In the genomic region with DNA sequence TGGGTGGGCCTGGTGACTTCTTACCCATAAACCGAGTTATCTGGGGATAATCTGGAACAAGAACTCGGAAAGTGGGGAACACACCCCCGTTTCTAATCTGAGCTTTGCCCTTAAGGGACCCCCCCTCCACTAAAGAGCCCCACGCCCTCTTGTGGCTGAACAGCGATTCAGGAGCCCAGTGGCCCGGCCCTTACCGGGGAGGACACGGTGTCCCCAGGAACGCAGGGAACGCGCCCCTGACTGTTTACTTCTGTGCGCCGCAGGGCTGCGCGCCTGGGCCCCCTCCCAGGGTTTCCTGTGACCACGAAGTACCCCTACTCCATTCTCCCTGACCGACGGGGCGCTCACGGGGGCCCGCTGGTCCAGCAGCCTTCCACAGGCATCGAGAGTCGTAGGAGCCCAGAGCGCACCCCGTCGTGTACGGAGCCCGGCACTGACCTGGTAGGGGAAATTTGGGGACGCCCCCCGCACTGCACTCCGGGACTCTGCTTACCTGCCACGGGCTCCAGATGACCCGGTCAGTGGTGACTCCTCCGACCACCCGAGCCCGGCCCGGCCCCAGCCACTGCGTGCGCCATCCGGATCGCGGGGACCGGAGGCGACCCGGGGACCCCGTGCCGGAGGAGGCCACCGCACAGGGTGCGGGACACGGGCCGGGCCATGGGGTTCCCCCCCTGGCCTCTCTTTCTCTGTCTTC, we compare ENCODE assay signal across 8 mouse cellular contexts. TPM values are rescaled to one million over a fixed set of nuclear protein-coding genes. Genes with fewer than 3 reads are reported as not detected.
A peak's percentile ranks its signal among the peaks of the same experiment; 100 is the strongest.
DNase-seq lines count a peak whose midpoint lies in the region; ATAC-seq and TF ChIP-seq lines count a peak whose summit lies in the region.

No protein-coding gene starts in this region.

- H3K27ac ChIP-seq in MEL (ENCODE audit: control insufficient read depth, low read depth, low read length): no peak overlapping the region
- no peak overlapping the region for H3K27ac ChIP-seq in heart, embryonic 13.5 days (replicated peaks)
- H3K27ac ChIP-seq in midbrain, embryonic 11.5 days (ENCODE audit: low read depth, low read length): no peak overlapping the region

- peaks cover 0 to 3% of the 10 kb centered on the region in 2 experiments; a peak in 1 of 4 replicates for H3K36me3 ChIP-seq in MEL (ENCODE audit: control insufficient read depth in 1 of 2, insufficient read depth in 2 of 2, low read length in 2 of 2)
- H3K36me3 ChIP-seq in heart, embryonic 13.5 days: no peaks in the 10 kb centered on the region
- no peaks in the 10 kb centered on the region for H3K36me3 ChIP-seq in midbrain, embryonic 11.5 days (ENCODE audit: control insufficient read depth, insufficient read depth, low read length)

- H3K9me3 ChIP-seq in MEL (replicated peaks; ENCODE audit: insufficient read depth, low read length): no peaks in the 10 kb centered on the region
- peaks cover 8% of the 10 kb centered on the region; the same call in 1 of the 2 replicates for H3K9me3 ChIP-seq in heart, embryonic 13.5 days
- no peaks in the 10 kb centered on the region for H3K9me3 ChIP-seq in midbrain, embryonic 11.5 days (ENCODE audit: control insufficient read depth, low read length)

- H3K9ac ChIP-seq in MEL (ENCODE audit: control insufficient read depth, low read depth, low read length, poor library complexity, severe bottlenecking): peak overlapping the region; percentile 67
- H3K9ac ChIP-seq in heart, embryonic 13.5 days: peak overlapping the region; percentile 85
- peak overlapping the region; percentile 60 for H3K9ac ChIP-seq in midbrain, embryonic 11.5 days (ENCODE audit: low read length)

- no peak for TF ChIP-seq EP300 in MEL (IDR thresholded peaks at IDR 0.05; ENCODE audit: low read depth in 1 of 2, low read length in 2 of 2)

- TF ChIP-seq POLR2A in MEL (IDR thresholded peaks at IDR 0.05; ENCODE audit: control insufficient read depth in 1 of 2, insufficient read depth in 1 of 2, low read depth in 1 of 2, low read length in 2 of 2, poor library complexity in 1 of 2): no peak

- TF ChIP-seq RAD21 in MEL (IDR thresholded peaks at IDR 0.05; ENCODE audit: low read depth, low read length): peak; percentile 28

- DNase-seq in CD4-positive, CD25-positive, alpha-beta regulatory T cell, adult 2 months (ENCODE audit: low read depth, low spot score): peak; percentile 43
- peak; percentile 45 for DNase-seq in MEL (ENCODE audit: low read depth, low spot score)
- DNase-seq in kidney, postnatal 14 days: peak; percentile 52
- DNase-seq in midbrain, embryonic 11.5 days (ENCODE audit: low spot score, missing footprints): peak; percentile 89
- DNase-seq in cerebellum, postnatal 36 days: no peak
- DNase-seq in right cerebral cortex, postnatal 14 days: no peak

- H3K27me3 ChIP-seq in MEL (ENCODE audit: control insufficient read depth in 1 of 2, insufficient read depth in 2 of 2, low read length in 2 of 2): no peaks in the 10 kb centered on the region
- peaks cover 84% of the 10 kb centered on the region for H3K27me3 ChIP-seq in heart, embryonic 13.5 days (replicated peaks)
- H3K27me3 ChIP-seq in midbrain, embryonic 11.5 days (ENCODE audit: control insufficient read depth, insufficient read depth, low read length): peaks cover 60% of the 10 kb centered on the region

- H3K4me2 ChIP-seq in heart, embryonic 13.5 days: peak overlapping the region; percentile 97
- H3K4me2 ChIP-seq in midbrain, embryonic 11.5 days: peak overlapping the region; percentile 74

- H3K4me3 ChIP-seq in MEL (ENCODE audit: control insufficient read depth in 1 of 2, insufficient read depth in 1 of 2, low read depth in 2 of 2, low read length in 2 of 2): peak overlapping the region; percentile 47 to 71
- peak overlapping the region; percentile 62 for H3K4me3 ChIP-seq in heart, embryonic 13.5 days
- H3K4me3 ChIP-seq in midbrain, embryonic 11.5 days (ENCODE audit: low read depth, low read length): peak overlapping the region; percentile 38

- TF ChIP-seq CTCF in MEL (IDR thresholded peaks at IDR 0.05 in 2 of 3, conservative IDR thresholded peaks at IDR 0.05 in 1 of 3; ENCODE audit: control insufficient read depth in 1 of 3, insufficient read depth in 1 of 3, low read depth in 2 of 3, low read length in 3 of 3, poor library complexity in 1 of 3, severe bottlenecking in 1 of 3): peak; percentile 32 to 67 (median 55); a peak in 5 of 6 replicates

- no peaks in the 10 kb centered on the region; the same call in 1 of the 2 replicates for H3K79me2 ChIP-seq in MEL (ENCODE audit: control insufficient read depth, insufficient read depth, low read length, poor library complexity)

- ATAC-seq in CD4-positive, CD25-positive, alpha-beta regulatory T cell, adult 4 months: no peak
- no peak; the same call in 1 of the 2 replicates for ATAC-seq in heart, embryonic 13.5 days (ENCODE audit: extremely low read depth, insufficient number of reproducible peaks, low FRiP score, low TSS enrichment)
- peak; percentile 6; the same call in 1 of the 2 replicates for ATAC-seq in midbrain, embryonic 11.5 days (ENCODE audit: low FRiP score)

- H3K4me1 ChIP-seq in MEL (ENCODE audit: control insufficient read depth in 1 of 2, insufficient read depth in 2 of 2, low read length in 2 of 2): peaks cover 0 to 14% of the 10 kb centered on the region in 2 experiments; a peak in 3 of 4 replicates
- peaks cover 29% of the 10 kb centered on the region for H3K4me1 ChIP-seq in heart, embryonic 13.5 days
- H3K4me1 ChIP-seq in midbrain, embryonic 11.5 days (ENCODE audit: control insufficient read depth, insufficient read depth, low read length): peaks cover 17% of the 10 kb centered on the region

- WGBS in heart, embryonic 13.5 days: 2% methylated on average over 50 of the region's 51 CpGs
- 1% methylated on average over 51 of the region's 51 CpGs for WGBS in midbrain, embryonic 11.5 days

TF ChIP-seq in MEL, 35 proteins besides CTCF, POLR2A, EP300 and RAD21:
- TF ChIP-seq SMC3 (IDR thresholded peaks at IDR 0.05; ENCODE audit: low read depth, low read length) (peak; percentile 45), MAZ (IDR thresholded peaks at IDR 0.05; ENCODE audit: low read depth, low read length) (peak; percentile 85), MAX (IDR thresholded peaks at IDR 0.05; ENCODE audit: low read length) (no peak), SIN3A (IDR thresholded peaks at IDR 0.05; ENCODE audit: low read length) (no peak)

RNA-seq across cellular contexts. Expression of a gene that starts 0.5 kb away (rescaled TPM):
- polyA plus RNA-seq in CD4-positive, CD25-positive, alpha-beta regulatory T cell, adult 4 months (2017; shearing (Covaris generic)): not detected
- total RNA-seq in MEL (2012; rRNA removed): 5.6 and 10.9 TPM in 2 replicates
- 10 to 100 TPM in 1 of 2 experiments, not detected in 1; 11.8 TPM for polyA plus RNA-seq in MEL (2012; ENCODE audit: insufficient read depth in 1 of 2, insufficient read length in 2 of 2, low read depth in 1 of 2, low replicate concordance in 2 of 2, missing spikeins in 1 of 2)
- 7.9 and 8.6 TPM in 2 replicates for polyA plus RNA-seq in heart, embryonic 13.5 days (2015; fragmentation: Nextera tagmentation; extraction: Ambion mirVana)
- polyA plus RNA-seq in midbrain, embryonic 11.5 days (2014; fragmentation: Nextera tagmentation; extraction: Ambion mirVana): 7.4 and 9.1 TPM in 2 replicates

RNA-seq across cellular contexts. Expression of a gene that starts 7.7 kb away (rescaled TPM):
- 10 to 100 TPM; 30.3 to 41.2 TPM for polyA plus RNA-seq in CD4-positive, CD25-positive, alpha-beta regulatory T cell, adult 4 months (2017; shearing (Covaris generic))
- 34.1 and 38.9 TPM in 2 replicates for total RNA-seq in MEL (2012; rRNA removed)
- polyA plus RNA-seq in MEL (2012; ENCODE audit: insufficient read depth in 1 of 2, insufficient read length in 2 of 2, low read depth in 1 of 2, low replicate concordance in 2 of 2, missing spikeins in 1 of 2): 10 to 100 TPM in 1 of 2 experiments, not detected in 1; 70.5 TPM
- 31.9 and 33.2 TPM in 2 replicates for polyA plus RNA-seq in heart, embryonic 13.5 days (2015; fragmentation: Nextera tagmentation; extraction: Ambion mirVana)
- polyA plus RNA-seq in midbrain, embryonic 11.5 days (2014; fragmentation: Nextera tagmentation; extraction: Ambion mirVana): 31.5 and 34.6 TPM in 2 replicates

RNA-seq across cellular contexts. Expression of a gene that starts 13.2 kb away (rescaled TPM):
- 1 to 10 TPM in 1 of 2 experiments, under 1 TPM in 1; 0.24 to 1.1 TPM for polyA plus RNA-seq in CD4-positive, CD25-positive, alpha-beta regulatory T cell, adult 4 months (2017; shearing (Covaris generic))
- 1.0 and 1.3 TPM in 2 replicates for total RNA-seq in MEL (2012; rRNA removed)
- polyA plus RNA-seq in MEL (2012; ENCODE audit: insufficient read depth in 1 of 2, insufficient read length in 2 of 2, low read depth in 1 of 2, low replicate concordance in 2 of 2, missing spikeins in 1 of 2): 1 to 10 TPM in 1 of 2 experiments, not detected in 1; 5.5 TPM
- 0.78 and 1.0 TPM in 2 replicates for polyA plus RNA-seq in heart, embryonic 13.5 days (2015; fragmentation: Nextera tagmentation; extraction: Ambion mirVana)
- 0.54 and 1.0 TPM in 2 replicates for polyA plus RNA-seq in midbrain, embryonic 11.5 days (2014; fragmentation: Nextera tagmentation; extraction: Ambion mirVana)

RNA-seq across cellular contexts. Expression of a gene that starts 39.0 kb away (rescaled TPM):
- polyA plus RNA-seq in CD4-positive, CD25-positive, alpha-beta regulatory T cell, adult 4 months (2017; shearing (Covaris generic)): 1 to 10 TPM; 5.8 to 8.2 TPM
- 1.7 and 2.6 TPM in 2 replicates for total RNA-seq in MEL (2012; rRNA removed)
- 1 to 10 TPM in 1 of 2 experiments, not detected in 1; 8.0 TPM for polyA plus RNA-seq in MEL (2012; ENCODE audit: insufficient read depth in 1 of 2, insufficient read length in 2 of 2, low read depth in 1 of 2, low replicate concordance in 2 of 2, missing spikeins in 1 of 2)
- 12.7 and 13.3 TPM in 2 replicates for polyA plus RNA-seq in heart, embryonic 13.5 days (2015; fragmentation: Nextera tagmentation; extraction: Ambion mirVana)
- polyA plus RNA-seq in midbrain, embryonic 11.5 days (2014; fragmentation: Nextera tagmentation; extraction: Ambion mirVana): 13.1 and 15.0 TPM in 2 replicates

RNA-seq across cellular contexts. Expression of a gene that starts 39.3 kb away (rescaled TPM):
- polyA plus RNA-seq in CD4-positive, CD25-positive, alpha-beta regulatory T cell, adult 4 months (2017; shearing (Covaris generic)): 100 to 1,000 TPM; 225 to 227 TPM
- 226 and 249 TPM in 2 replicates for total RNA-seq in MEL (2012; rRNA removed)
- polyA plus RNA-seq in MEL (2012; ENCODE audit: insufficient read depth in 1 of 2, insufficient read length in 2 of 2, low read depth in 1 of 2, low replicate concordance in 2 of 2, missing spikeins in 1 of 2): 100 to 1,000 TPM in 1 of 2 experiments, not detected in 1; 351 TPM
- polyA plus RNA-seq in heart, embryonic 13.5 days (2015; fragmentation: Nextera tagmentation; extraction: Ambion mirVana): 783 and 886 TPM in 2 replicates
- 323 and 337 TPM in 2 replicates for polyA plus RNA-seq in midbrain, embryonic 11.5 days (2014; fragmentation: Nextera tagmentation; extraction: Ambion mirVana)

Comparison
In these comparisons a context has a peak if more than half of its experiments do, and no peak if none do; other contexts are left out.
1. DNase-seq: peak in CD4-positive, CD25-positive, alpha-beta regulatory T cell, adult 2 months (single experiment), MEL (single experiment), kidney, postnatal 14 days (single experiment) and midbrain, embryonic 11.5 days (single experiment); none in cerebellum, postnatal 36 days (0 of 2) and right cerebral cortex, postnatal 14 days (single experiment).
2. Peak in every context shown above with its lines, with median percentiles within 50 percentile points of each other: H3K4me3 ChIP-seq and H3K9ac ChIP-seq.